Mouse (Mus musculus): Measurements from ENCODE around the gene Chit1.

The Chit1 gene

GRCm38 (mm10) chr1:134110979-134111378 lies at the start of gene Chit1:
TSS of gene Chit1 (plus strand) at chr1:134111242.
- no peak for DNase-seq (ENCODE audit: low spot score)

GRCm38 (mm10) chr1:134061915-134062314 lies 49.1 kb upstream of the Chit1 start:
- DNase-seq (ENCODE audit: low spot score), result no peak

DNA sequence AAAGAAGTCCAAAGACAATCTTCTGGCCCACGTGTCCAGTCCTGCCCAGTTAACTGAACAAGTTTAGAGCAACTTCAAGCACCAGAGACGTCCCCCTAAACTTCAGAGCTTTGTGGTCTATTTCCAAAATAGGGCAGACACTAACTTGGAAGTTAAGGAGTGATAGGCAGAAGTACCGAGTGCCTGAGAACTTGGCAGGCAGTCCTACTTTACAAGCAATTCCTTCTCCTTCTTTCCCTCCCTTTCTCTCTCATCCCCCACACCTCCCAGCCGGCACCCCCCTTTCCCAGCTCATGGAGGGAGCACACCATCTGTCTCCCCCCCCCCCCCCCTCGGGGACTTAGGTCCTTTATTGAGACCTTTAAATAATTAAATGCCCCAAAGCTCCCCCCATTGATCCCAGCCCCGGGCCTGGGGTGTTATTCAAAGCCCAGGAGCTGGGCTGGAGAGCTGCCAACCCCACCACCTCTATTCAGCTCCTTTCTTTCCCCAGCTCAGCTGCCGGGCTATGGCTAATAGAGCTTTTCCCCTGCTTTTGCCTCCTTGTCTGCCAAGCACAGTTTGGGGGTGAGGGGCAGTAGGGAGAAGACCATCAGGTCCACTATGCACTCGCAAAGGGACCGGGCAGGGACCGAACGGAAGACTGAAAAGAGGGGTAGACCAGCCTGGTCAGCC lies 48.5 kb upstream of the Chit1 start:
- peak; percentile 78 for DNase-seq (ENCODE audit: low spot score)

DNA sequence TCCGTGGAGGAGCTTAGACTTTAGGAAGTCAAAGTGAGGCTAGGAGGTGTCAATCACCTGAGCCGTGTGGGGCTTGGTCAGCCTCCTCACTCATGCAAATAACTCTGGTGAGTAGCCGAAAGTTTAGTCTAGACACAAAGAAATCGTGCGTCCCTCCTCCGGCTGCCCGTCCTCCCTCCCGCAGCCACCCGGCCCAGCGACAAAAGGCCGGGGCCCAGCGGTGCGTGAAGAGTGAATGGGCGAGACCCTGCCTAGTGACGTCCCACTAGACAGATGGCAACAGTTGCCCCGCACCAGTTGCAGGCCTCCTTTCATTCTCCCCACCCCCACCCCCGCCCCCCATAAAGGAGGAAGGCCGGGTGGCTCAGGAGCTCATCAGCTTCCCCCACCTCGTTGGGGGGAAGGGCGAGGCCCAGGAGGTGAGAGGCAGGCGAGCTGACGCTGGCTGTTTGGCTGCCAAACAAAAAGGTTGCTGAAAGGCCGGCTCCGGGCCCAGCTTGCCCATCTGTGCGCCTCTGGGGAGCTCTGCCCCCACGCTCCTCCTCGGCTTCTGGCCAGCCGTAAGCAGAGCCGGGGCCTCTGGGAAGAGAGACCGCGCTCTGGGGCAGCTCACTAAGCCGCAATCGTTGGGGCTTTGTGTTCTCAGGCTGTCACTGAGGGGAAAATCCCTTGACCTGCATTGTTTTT lies 47.8 kb upstream of the Chit1 start:
- DNase-seq (ENCODE audit: low spot score), result peak; percentile 90

DNA sequence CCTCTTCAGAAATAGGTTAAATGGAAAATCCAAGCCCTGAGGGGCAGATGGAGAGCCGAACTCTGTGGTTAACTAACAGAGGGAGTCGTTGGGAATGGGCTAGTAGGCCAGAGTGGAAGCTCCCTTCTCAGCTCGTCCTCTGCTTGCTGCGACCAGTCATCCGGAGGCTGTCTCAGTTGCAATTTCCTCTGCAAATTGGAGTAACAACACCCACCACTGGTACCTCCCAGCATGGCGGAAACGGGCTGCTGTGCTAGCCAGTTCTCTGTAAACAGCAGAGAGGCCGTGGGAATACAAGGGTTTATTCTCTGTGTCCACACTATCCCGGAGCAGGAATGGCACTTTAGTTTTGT lies 47.3 kb upstream of the Chit1 start:
- no peak for DNase-seq (ENCODE audit: low spot score)

- no peak for DNase-seq (ENCODE audit: low spot score)
These were observed 46.7 kb upstream of the Chit1 start for GRCm38 (mm10) chr1:134064296-134064831.

DNA sequence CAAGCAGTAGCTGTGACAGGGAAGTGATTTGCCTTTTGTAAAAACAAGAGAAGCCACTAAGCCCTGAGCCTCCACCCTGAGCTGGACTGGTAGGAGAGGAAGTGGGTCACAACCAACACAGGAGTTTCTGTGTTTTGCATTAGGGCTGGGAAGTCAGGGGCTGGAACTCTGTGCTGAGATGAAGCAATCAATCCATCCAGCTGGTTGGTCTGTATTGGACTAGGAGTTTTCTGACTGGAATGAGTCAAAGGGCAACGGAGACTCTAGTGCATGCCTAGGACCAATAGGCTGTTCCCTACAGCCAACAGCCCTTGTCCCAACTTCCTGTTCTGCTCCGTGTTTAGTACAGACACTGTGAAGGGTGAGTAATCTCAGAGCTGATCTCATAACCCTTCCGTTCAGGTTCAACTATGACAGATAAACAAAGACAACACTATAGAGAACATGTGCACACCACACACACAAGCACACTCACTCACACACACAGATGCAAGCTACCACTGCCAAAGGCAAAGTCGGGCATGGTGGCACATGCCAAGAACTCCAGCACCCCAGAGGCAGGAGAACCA lies 45.7 kb upstream of the Chit1 start:
- DNase-seq (ENCODE audit: low spot score), result no peak

GRCm38 (mm10) chr1:134066554-134066953 lies 44.5 kb upstream of the Chit1 start:
- no peak for DNase-seq (ENCODE audit: low spot score)

DNA sequence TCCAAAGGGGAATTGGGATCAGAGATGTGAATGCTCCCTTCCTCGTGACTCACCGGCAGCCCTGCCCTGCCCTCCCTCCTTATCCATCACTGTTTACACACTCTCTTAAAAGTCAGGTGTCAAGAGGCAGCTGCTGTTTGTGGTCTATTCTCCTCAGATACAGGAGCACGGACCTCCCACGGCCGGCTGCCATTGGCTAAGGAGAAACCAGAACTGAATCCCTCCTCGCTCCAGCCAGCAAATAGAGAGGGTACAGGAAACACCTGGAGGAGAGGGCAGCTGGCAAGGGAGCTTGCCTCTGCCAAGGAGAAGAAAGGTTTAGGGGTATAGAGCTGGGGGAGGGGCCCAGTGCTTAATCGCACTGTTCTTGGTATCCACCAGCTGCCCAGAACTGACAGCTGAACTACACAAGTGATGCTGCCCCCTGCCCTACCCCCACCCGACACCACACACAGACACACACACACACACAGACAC lies 43.9 kb upstream of the Chit1 start:
- peak; percentile 66 for DNase-seq (ENCODE audit: low spot score)

DNA sequence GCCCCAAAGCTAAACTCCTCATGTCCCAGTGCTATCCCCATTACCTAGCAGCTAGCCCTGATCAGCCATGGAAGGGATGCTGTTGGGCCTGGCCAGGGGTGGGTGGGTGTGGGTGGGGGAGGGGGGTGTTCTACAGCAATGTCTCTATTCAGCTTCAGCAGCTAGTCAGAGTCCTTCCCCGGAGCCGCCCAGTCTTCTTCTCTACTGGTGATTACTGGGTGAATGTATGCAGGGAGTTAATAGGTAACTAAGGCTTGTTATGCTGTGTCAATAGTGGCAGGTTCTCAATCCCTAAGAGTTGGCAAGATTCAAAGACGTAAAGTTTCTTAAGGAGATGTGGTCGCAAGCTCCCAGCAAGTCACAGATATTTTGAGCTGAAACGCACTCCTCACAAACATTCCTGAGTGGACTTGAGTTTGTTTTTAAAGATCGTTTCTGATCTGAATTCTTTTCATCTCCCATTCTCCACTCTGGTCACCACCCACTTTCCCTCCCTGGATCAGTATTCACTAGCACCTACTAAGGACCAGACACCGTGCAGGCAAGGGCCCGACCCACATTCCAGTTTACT lies 40.9 kb upstream of the Chit1 start:
- DNase-seq (ENCODE audit: low spot score), result no peak

GRCm38 (mm10) chr1:134071411-134072018 lies 39.5 kb upstream of the Chit1 start:
- no peak for DNase-seq (ENCODE audit: low spot score)

DNA sequence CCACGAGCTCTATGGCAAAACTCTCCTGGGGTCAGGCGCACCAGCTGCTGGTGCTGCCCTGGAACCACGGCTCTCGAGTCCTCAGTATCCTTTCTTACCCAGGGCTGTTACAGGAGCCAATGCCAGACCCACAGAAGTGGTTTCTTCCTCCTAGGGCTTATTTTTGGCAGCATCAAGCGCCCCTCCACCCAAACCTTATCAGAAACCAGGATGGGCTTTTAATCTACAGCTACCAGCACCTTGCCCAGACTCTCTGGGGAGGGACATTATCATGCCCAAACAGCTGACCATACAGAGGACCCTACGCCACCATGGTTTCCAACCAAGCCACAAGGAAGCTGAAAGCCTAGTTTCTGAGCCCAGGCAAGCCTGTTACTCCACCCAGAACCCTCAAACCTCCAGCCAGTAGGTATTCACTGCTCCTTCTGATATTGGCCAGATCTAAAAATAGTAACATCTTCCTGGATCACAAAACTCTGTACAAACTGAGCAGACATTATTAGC lies 37.9 kb upstream of the Chit1 start:
- DNase-seq (ENCODE audit: low spot score), result no peak

DNA sequence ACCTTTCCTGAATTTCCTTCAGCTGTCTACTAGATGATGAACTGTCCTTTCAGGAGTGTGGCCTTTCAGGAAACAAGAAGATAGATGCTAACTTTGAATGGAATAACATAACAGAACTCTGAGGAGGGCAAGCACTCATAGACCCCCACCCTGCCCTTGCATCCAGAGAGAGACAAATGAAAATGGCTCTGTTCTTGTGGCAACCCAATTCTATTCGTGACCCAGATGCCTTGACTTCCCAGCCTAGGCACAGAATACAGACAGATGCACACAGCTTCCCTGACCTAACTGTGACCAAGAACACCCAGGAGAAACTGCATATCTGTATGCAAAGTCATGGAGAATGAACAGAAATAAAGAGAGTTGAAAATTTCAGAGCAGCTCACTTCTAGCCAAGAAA lies 37.4 kb upstream of the Chit1 start:
- DNase-seq (ENCODE audit: low spot score), result no peak

DNA sequence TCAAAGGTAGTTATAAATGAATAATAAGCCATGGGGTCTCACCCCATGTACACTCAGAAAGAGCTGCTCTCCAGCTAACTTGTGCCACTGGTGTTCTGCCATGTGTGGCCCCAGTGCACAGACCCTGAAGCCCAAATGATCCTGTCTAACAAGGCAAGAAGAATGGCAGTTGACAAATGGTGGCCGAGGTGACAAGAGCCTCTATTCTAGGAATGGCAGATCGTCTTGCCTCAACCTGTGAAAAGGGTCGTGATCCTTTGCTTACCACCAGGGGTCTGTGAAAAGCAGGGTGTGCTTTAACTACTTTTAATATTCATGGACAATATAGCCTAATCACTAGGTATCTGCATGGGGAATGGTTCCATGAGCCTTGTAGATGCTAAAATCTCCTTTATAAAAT lies 36.9 kb upstream of the Chit1 start:
- DNase-seq (ENCODE audit: low spot score), result no peak

- DNase-seq (ENCODE audit: low spot score), result no peak
These were observed 36.4 kb upstream of the Chit1 start for GRCm38 (mm10) chr1:134074606-134075005.

GRCm38 (mm10) chr1:134075532-134075931 lies 35.5 kb upstream of the Chit1 start:
- no peak for DNase-seq (ENCODE audit: low spot score)

DNA sequence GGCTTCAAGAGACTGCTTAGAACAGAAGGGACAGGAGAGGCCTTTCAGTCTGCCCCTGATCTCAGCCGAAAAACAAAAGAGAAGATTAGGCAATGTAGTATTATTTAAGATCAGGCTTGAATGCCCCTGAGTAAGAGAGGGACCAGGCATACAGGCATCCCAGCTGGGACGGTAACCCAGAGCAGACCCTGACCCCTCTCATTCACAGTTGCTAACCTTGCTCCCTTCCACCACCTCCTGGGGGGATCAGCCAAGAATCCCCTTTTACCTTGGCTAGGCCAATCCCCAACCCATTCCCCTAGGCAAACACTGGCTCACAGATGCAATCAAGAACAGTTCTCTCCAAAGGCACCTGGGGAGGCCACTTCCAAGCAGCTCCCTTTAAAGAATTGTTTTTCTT lies 34.3 kb upstream of the Chit1 start:
- DNase-seq (ENCODE audit: low spot score), result no peak

- peak; percentile 62 for DNase-seq (ENCODE audit: low spot score)
These were observed 33.5 kb upstream of the Chit1 start for GRCm38 (mm10) chr1:134077389-134078060.

DNA sequence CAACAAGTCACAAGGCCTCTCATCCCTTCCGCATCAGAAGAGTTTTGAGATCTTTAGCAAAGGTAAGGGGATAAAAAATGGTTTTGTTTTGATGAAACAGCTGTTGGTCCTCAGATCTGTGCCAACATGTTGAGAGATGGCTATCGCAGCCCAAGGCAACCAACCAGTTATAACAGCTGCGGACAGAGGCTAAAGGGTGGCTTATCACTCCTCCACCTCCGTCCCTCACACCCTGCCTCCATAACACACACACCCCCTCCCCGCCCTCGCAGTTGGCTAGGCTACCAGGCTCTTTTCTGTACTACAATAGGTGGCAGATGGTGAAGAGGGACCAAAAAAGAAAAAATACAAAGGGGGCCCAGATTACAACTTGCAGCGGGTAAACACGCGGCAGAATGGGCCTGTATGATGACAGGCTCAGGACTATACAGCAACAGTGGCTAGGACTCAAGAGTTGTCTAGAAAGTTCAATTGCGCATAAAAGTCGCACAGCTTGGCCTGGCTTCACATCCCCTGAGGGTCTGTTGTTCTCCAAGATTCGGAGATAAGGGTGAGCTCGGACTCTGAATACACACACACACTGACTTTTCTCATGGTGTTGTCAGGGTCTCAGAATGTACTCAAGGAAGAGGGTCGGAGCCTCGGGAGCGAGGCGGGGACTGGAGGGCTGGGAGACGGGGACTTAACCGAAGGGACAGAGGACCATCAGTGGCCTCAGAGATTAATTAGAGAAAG lies 32.8 kb upstream of the Chit1 start:
- peak; percentile 56 for DNase-seq (ENCODE audit: low spot score)

GRCm38 (mm10) chr1:134078802-134079476 lies 32.1 kb upstream of the Chit1 start, which contains the start of gene Btg2:
TSS of gene Btg2 (minus strand) at chr1:134079120.
- peak; percentile 96 for DNase-seq (ENCODE audit: low spot score)
